In the genomic region with DNA sequence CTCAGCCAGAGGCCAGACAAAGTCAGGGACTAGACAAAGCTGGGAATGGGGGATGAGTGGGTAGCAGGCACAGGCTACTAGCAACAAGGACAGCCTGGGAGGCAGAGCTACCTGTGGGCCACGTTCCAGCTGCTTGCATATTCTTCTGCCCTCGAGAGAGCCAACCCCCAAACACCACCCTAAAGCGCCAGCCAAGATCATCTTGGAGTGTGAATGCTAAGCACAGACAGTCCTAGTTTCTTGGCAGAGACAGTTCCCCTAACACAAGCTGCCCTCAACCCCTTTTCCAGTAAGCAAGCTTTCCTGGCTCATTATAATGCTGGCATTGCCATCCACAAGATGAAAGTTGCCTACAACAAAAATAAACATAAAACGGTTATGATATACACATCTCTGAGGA, we compare ENCODE assay signal across 18 mouse cellular contexts.
DNase-seq lines count a peak whose midpoint lies in the region; ATAC-seq lines count a peak whose summit lies in the region.
"Had no signal": no experiment of that assay in that cellular context is flagged by ENCODE, and none has a peak within 500 bp of the region (broad histone marks: within the 10 kb centered on the region; RNA-seq: fewer than 3 reads in every experiment).

No protein-coding gene starts in this region.

- peak; percentile 73 to 83 for DNase-seq in cerebellum, postnatal 10 days
- no peak for DNase-seq in cerebellum, adult 18-20 months
- no peak for DNase-seq in hindbrain, embryonic 14.5 days (ENCODE audit: low spot score)
- no peak for DNase-seq in hindbrain, embryonic 11.5 days (ENCODE audit: low spot score)
- DNase-seq in right cerebral cortex, adult 18-20 months = peak; percentile 25
- DNase-seq in right cerebral cortex, adult 2 months (ENCODE audit: low spot score in 2 of 2) = no peak
- DNase-seq in layer of hippocampus, postnatal 25 days (ENCODE audit: extremely low spot score in 1 of 2, low spot score in 1 of 2) = peak; percentile 9 to 10
- no peak for DNase-seq in kidney, postnatal 10 days
- DNase-seq: adrenal gland, postnatal 10 days; gastrocnemius, postnatal 25 days; lung, adult 2 months; thymus, postnatal 25 days had no signal

- no peaks in the 10 kb centered on the region for H3K9me3 ChIP-seq in hindbrain, embryonic 14.5 days (ENCODE audit: control insufficient read depth, low read length)
- H3K9me3 ChIP-seq in hindbrain, embryonic 11.5 days (ENCODE audit: control insufficient read depth, low read length) = no peaks in the 10 kb centered on the region

- H3K4me2 ChIP-seq in hindbrain, embryonic 14.5 days (replicated peaks) = no peak overlapping the region
- no peak overlapping the region for H3K4me2 ChIP-seq in hindbrain, embryonic 11.5 days (replicated peaks; ENCODE audit: low read depth, low read length)
- H3K4me2 ChIP-seq: heart, embryonic 11.5 days had no signal

- WGBS in hindbrain, embryonic 14.5 days = 57% methylated on average over 4 of the region's 4 CpGs
- WGBS in hindbrain, embryonic 11.5 days = 77% methylated on average over 4 of the region's 4 CpGs

- peak overlapping the region; percentile 21; the same call in 1 of the 2 replicates for H3K27ac ChIP-seq in hindbrain, embryonic 14.5 days
- H3K27ac ChIP-seq in hindbrain, embryonic 11.5 days (ENCODE audit: low read depth, low read length) = no peak overlapping the region
- H3K27ac ChIP-seq: kidney, postnatal 0 days; macrophage had no signal

- H3K9ac ChIP-seq in hindbrain, embryonic 14.5 days = no peak overlapping the region
- no peak overlapping the region for H3K9ac ChIP-seq in hindbrain, embryonic 11.5 days (ENCODE audit: low read depth, low read length)

- H3K4me3 ChIP-seq in hindbrain, embryonic 14.5 days (replicated peaks; ENCODE audit: low read length) = no peak overlapping the region
- no peak overlapping the region for H3K4me3 ChIP-seq in hindbrain, embryonic 11.5 days (ENCODE audit: low read depth, low read length)

- ATAC-seq in hindbrain, embryonic 14.5 days (ENCODE audit: low FRiP score) = no peak
- ATAC-seq in hindbrain, embryonic 11.5 days (ENCODE audit: low FRiP score) = no peak
- ATAC-seq: intestine, embryonic 16.5 days; midbrain, embryonic 16.5 days had no signal

- no peaks in the 10 kb centered on the region for H3K36me3 ChIP-seq in hindbrain, embryonic 14.5 days (replicated peaks; ENCODE audit: control insufficient read depth, insufficient read depth)
- no peaks in the 10 kb centered on the region for H3K36me3 ChIP-seq in hindbrain, embryonic 11.5 days (ENCODE audit: control insufficient read depth, insufficient read depth, low read length)

- H3K4me1 ChIP-seq in hindbrain, embryonic 14.5 days (replicated peaks; ENCODE audit: control insufficient read depth, insufficient read depth, low read length) = peaks cover 23% of the 10 kb centered on the region
- H3K4me1 ChIP-seq in hindbrain, embryonic 11.5 days (replicated peaks; ENCODE audit: control insufficient read depth, insufficient read depth, low read length) = peaks cover 4% of the 10 kb centered on the region; the same call in 1 of the 2 replicates

- H3K27me3 ChIP-seq in hindbrain, embryonic 14.5 days (ENCODE audit: control insufficient read depth, insufficient read depth, low read length) = no peaks in the 10 kb centered on the region
- no peaks in the 10 kb centered on the region for H3K27me3 ChIP-seq in hindbrain, embryonic 11.5 days (ENCODE audit: control insufficient read depth, insufficient read depth, low read length)
- H3K27me3 ChIP-seq: CH12.LX had no signal

Comparison
In these comparisons a context has a peak if more than half of its experiments do, and no peak if none do; other contexts are left out.
1. DNase-seq: peak in cerebellum, postnatal 10 days (2 of 2), right cerebral cortex, adult 18-20 months (single experiment) and layer of hippocampus, postnatal 25 days (2 of 2); none in cerebellum, adult 18-20 months (0 of 2), hindbrain, embryonic 14.5 days (single experiment), hindbrain, embryonic 11.5 days (single experiment), right cerebral cortex, adult 2 months (0 of 2) and kidney, postnatal 10 days (single experiment).